Mouse (Mus musculus): Measurements from ENCODE around the gene F3. TPM values are rescaled to one million over a fixed set of nuclear protein-coding genes. Genes with fewer than 3 reads are reported as not detected.

Gene F3
- total and polyA plus RNA-seq, 3 experiments, result 0.46 to 0.73 (median 0.55) TPM

GRCm38 (mm10) chr3:121735542-121735941 is 12.2 kb downstream of the F3 start:
- Histone ChIP-seq H3K9me3 (replicated peaks; ENCODE audit: low read length) (no peaks in the 10 kb centered on the region), H3K27me3 (replicated peaks) (no peaks in the 10 kb centered on the region), H3K27ac (ENCODE audit: insufficient read depth, low read depth) (no peak overlapping the region), H3K4me3 (replicated peaks in 1 of 3; ENCODE audit: low read depth in 2 of 3, low read length in 2 of 3, poor library complexity in 1 of 3) (no peak overlapping the region), H3K36me3 (replicated peaks in 1 of 2; ENCODE audit: control insufficient read depth in 1 of 2, insufficient read depth in 1 of 2, low read length in 1 of 2) (peaks cover 0 to 14% of the 10 kb centered on the region in 2 experiments), H3K79me2 (replicated peaks; ENCODE audit: control insufficient read depth, extremely low read depth, insufficient read depth, poor library complexity, severe bottlenecking) (no peaks in the 10 kb centered on the region), H3K9ac (ENCODE audit: insufficient read depth, low read depth) (no peak overlapping the region), H3K4me1 (ENCODE audit: control insufficient read depth in 1 of 2, insufficient read depth in 2 of 2) (peaks cover 0 to 12% of the 10 kb centered on the region in 2 experiments; a peak in 2 of 4 replicates), H3K4me2 (ENCODE audit: insufficient read depth, low read depth, poor library complexity, severe bottlenecking) (no peak overlapping the region)
- DNase-seq (ENCODE audit: extremely low read depth), result no peak
- dilution Hi-C loops (cut with MboI; ENCODE audit: extremely low pct_ligation_motif_present, extremely low pct_unique_long_range_greater_than_20kb, low sequenced_read_pairs), result no loop called here
- no peak for TF ChIP-seq E2F4 (IDR thresholded peaks at IDR 0.05; ENCODE audit: insufficient replicate concordance, low read depth, low read length)
- TF ChIP-seq ZMIZ1 (IDR thresholded peaks at IDR 0.05; ENCODE audit: low read depth, low read length), result no peak
- no peak for TF ChIP-seq PAX5 (IDR thresholded peaks at IDR 0.05; ENCODE audit: low read length)
- no peak for TF ChIP-seq UBTF (IDR thresholded peaks at IDR 0.05; ENCODE audit: low read depth, low read length)
- TF ChIP-seq EP300 (IDR thresholded peaks at IDR 0.05; ENCODE audit: low read length), result no peak
- no peak for TF ChIP-seq MXI1 (IDR thresholded peaks at IDR 0.05; ENCODE audit: low read depth, low read length)
- no peak for TF ChIP-seq CHD2 (IDR thresholded peaks at IDR 0.05; ENCODE audit: low read length)
- no peak for TF ChIP-seq JUND (conservative IDR thresholded peaks at IDR 0.05; ENCODE audit: low read depth, low read length)
- no peak for TF ChIP-seq RAD21 (IDR thresholded peaks at IDR 0.05; ENCODE audit: low read depth, low read length)
- no peak for TF ChIP-seq ZKSCAN1 (IDR thresholded peaks at IDR 0.05; ENCODE audit: borderline replicate concordance, low read depth, low read length)
- TF ChIP-seq IRF4 (IDR thresholded peaks at IDR 0.05; ENCODE audit: low read depth, low read length), result no peak
- TF ChIP-seq SMC3 (IDR thresholded peaks at IDR 0.05; ENCODE audit: low read depth, low read length), result no peak
- TF ChIP-seq MYC (IDR thresholded peaks at IDR 0.05; ENCODE audit: low read depth, low read length), result no peak
- TF ChIP-seq MAFK (IDR thresholded peaks at IDR 0.05; ENCODE audit: insufficient replicate concordance, low read length), result no peak
- TF ChIP-seq MEF2A (IDR thresholded peaks at IDR 0.05; ENCODE audit: borderline replicate concordance, low read depth, low read length), result no peak
- no peak for TF ChIP-seq MAZ (IDR thresholded peaks at IDR 0.05; ENCODE audit: low read depth, low read length)
- no peak for TF ChIP-seq HCFC1 (IDR thresholded peaks at IDR 0.05; ENCODE audit: low read depth, low read length)
- no peak for TF ChIP-seq RCOR1 (conservative IDR thresholded peaks at IDR 0.05; ENCODE audit: low read depth, low read length)
- TF ChIP-seq ZC3H11A (IDR thresholded peaks at IDR 0.05; ENCODE audit: low read depth, low read length), result no peak
- in situ Hi-C loops (cut with MboI; ENCODE audit: low pct_ligation_motif_present, low pct_unique_long_range_greater_than_20kb, low sequenced_read_pairs), result loop anchor here (25.0 kb wide), 1 partner anchor 573 kb away; the partner anchor contains the start of gene Rwdd3

DNA sequence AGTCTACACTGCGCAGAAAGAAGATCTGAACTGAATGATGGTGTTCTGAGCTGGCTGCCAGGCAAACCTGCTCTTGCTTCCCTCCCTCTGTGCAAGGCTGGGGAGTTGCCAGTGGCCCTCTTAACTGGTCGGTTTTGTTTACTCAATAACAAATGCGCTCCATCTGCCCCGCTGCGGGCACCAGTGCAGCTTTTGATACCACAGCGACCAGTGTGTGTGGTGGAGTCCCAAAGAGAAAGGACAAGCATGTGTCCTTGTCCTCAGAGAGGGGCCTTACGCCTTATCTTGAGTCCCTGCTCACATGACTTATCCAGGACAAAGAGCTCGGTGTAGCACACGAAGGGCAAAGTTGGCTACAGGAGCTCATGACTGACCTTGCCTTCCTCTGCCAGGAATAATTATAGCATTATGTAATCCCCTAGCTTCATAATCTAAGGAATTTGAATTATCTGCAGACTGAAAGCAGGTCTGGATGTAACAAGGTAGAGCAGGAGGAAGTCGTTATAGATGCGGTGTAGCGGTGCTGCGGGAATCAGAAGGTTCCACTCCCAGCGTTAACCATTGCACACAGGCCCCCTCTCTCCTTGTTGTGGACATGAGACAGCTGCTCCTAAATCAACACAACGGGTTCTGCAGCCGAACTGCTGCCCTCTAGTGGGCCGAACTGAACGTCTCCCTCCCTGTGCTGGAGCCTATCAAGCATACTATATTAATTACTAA is 12.8 kb downstream of the F3 start:
- Histone ChIP-seq H3K4me2 (ENCODE audit: insufficient read depth, low read depth, poor library complexity, severe bottlenecking) (no peak overlapping the region), H3K4me1 (ENCODE audit: control insufficient read depth in 1 of 2, insufficient read depth in 2 of 2) (peaks cover 0 to 12% of the 10 kb centered on the region in 2 experiments; a peak in 2 of 4 replicates), H3K27ac (ENCODE audit: insufficient read depth, low read depth) (no peak overlapping the region), H3K4me3 (replicated peaks in 1 of 3; ENCODE audit: low read depth in 2 of 3, low read length in 2 of 3, poor library complexity in 1 of 3) (no peak overlapping the region), H3K9ac (ENCODE audit: insufficient read depth, low read depth) (no peak overlapping the region), H3K79me2 (replicated peaks; ENCODE audit: control insufficient read depth, extremely low read depth, insufficient read depth, poor library complexity, severe bottlenecking) (no peaks in the 10 kb centered on the region), H3K27me3 (replicated peaks) (no peaks in the 10 kb centered on the region), H3K36me3 (replicated peaks in 1 of 2; ENCODE audit: control insufficient read depth in 1 of 2, insufficient read depth in 1 of 2, low read length in 1 of 2) (peaks cover 0 to 14% of the 10 kb centered on the region in 2 experiments), H3K9me3 (replicated peaks; ENCODE audit: low read length) (no peaks in the 10 kb centered on the region)
- dilution Hi-C loops (cut with MboI; ENCODE audit: extremely low pct_ligation_motif_present, extremely low pct_unique_long_range_greater_than_20kb, low sequenced_read_pairs) (no loop called here), in situ Hi-C loops (cut with MboI; ENCODE audit: low pct_ligation_motif_present, low pct_unique_long_range_greater_than_20kb, low sequenced_read_pairs) (loop anchor here (25.0 kb wide), 1 partner anchor 574 kb away; the partner anchor contains the start of gene Rwdd3)
- peak; percentile 64 for DNase-seq (ENCODE audit: extremely low read depth)
- TF ChIP-seq CHD2 (IDR thresholded peaks at IDR 0.05; ENCODE audit: low read length) (no peak), ZNF384 (IDR thresholded peaks at IDR 0.05; ENCODE audit: low read depth, low read length) (no peak), ZKSCAN1 (IDR thresholded peaks at IDR 0.05; ENCODE audit: borderline replicate concordance, low read depth, low read length) (no peak), CHD1 (IDR thresholded peaks at IDR 0.05; ENCODE audit: low read depth, low read length) (no peak), NRF1 (IDR thresholded peaks at IDR 0.05; ENCODE audit: low read depth, low read length) (no peak), USF2 (conservative IDR thresholded peaks at IDR 0.05; ENCODE audit: low read depth, low read length) (no peak), TCF12 (IDR thresholded peaks at IDR 0.05; ENCODE audit: low read depth, low read length) (no peak), HCFC1 (IDR thresholded peaks at IDR 0.05; ENCODE audit: low read depth, low read length) (no peak), SIN3A (IDR thresholded peaks at IDR 0.05; ENCODE audit: low read length) (no peak), JUND (conservative IDR thresholded peaks at IDR 0.05; ENCODE audit: low read depth, low read length) (no peak), PAX5 (IDR thresholded peaks at IDR 0.05; ENCODE audit: low read length) (no peak), USF1 (IDR thresholded peaks at IDR 0.05; ENCODE audit: low read depth, low read length) (no peak), ZC3H11A (IDR thresholded peaks at IDR 0.05; ENCODE audit: low read depth, low read length) (no peak; the same call in 1 of the 2 replicates), MAFK (IDR thresholded peaks at IDR 0.05; ENCODE audit: insufficient replicate concordance, low read length) (no peak), GABPA (IDR thresholded peaks at IDR 0.05; ENCODE audit: insufficient replicate concordance, low read depth, low read length) (no peak), JUN (IDR thresholded peaks at IDR 0.05; ENCODE audit: insufficient read depth, low read depth, low read length) (no peak), RAD21 (IDR thresholded peaks at IDR 0.05; ENCODE audit: low read depth, low read length) (peak; percentile 68), UBTF (IDR thresholded peaks at IDR 0.05; ENCODE audit: low read depth, low read length) (no peak), EP300 (IDR thresholded peaks at IDR 0.05; ENCODE audit: low read length) (no peak), IRF4 (IDR thresholded peaks at IDR 0.05; ENCODE audit: low read depth, low read length) (peak; percentile 15; the same call in 1 of the 2 replicates)
